In genomic region chr1:68466390-68466960, GRCm38 (mm10) we compare ENCODE assay signal across 19 mouse cellular contexts.
DNase-seq lines count a peak whose midpoint lies in the region; ATAC-seq and TF ChIP-seq lines count a peak whose summit lies in the region.
"Had no signal": no experiment of that assay in that cellular context is flagged by ENCODE, and none has a peak within 500 bp of the region (broad histone marks: within the 10 kb centered on the region; RNA-seq: fewer than 3 reads in every experiment).

No protein-coding gene starts in this region.

- ATAC-seq in hindbrain, postnatal 0 days, result peak; percentile 69; the same call in 1 of the 2 replicates
- no peak for ATAC-seq in hindbrain, embryonic 12.5 days (ENCODE audit: low FRiP score)
- ATAC-seq in stomach, embryonic 16.5 days (ENCODE audit: insufficient read depth, low FRiP score), result peak; percentile 86; the same call in 1 of the 2 replicates
- ATAC-seq: activated CD4-positive, CD25-positive, alpha-beta regulatory T cell, adult 4 months; forebrain, embryonic 13.5 days; Patski had no signal

- H3K9me3 ChIP-seq in hindbrain, postnatal 0 days (ENCODE audit: low read length), result no peaks in the 10 kb centered on the region
- no peaks in the 10 kb centered on the region for H3K9me3 ChIP-seq in hindbrain, embryonic 12.5 days (replicated peaks)
- no peaks in the 10 kb centered on the region for H3K9me3 ChIP-seq in stomach, embryonic 16.5 days (replicated peaks; ENCODE audit: control insufficient read depth, low read length)
- H3K9me3 ChIP-seq: forebrain, embryonic 13.5 days; heart, embryonic 15.5 days had no signal

- peak; percentile 24 for DNase-seq in hindbrain, postnatal 0 days (ENCODE audit: low spot score)
- peak; percentile 80 for DNase-seq in retina, postnatal 1 day
- DNase-seq in retina, embryonic 14.5 days (ENCODE audit: low spot score), result no peak
- DNase-seq in kidney, postnatal 4 days, result no peak
- DNase-seq in thymus, adult 2 months, result no peak
- DNase-seq: adrenal gland, postnatal 14 days; cerebellum, adult 18-20 months; cerebellum, adult 9-11 months; cerebellum, postnatal 36 days; gastrocnemius, postnatal 36 days; heart, postnatal 14 days had no signal

- H3K4me3 ChIP-seq in hindbrain, postnatal 0 days (ENCODE audit: low read length), result no peak overlapping the region
- H3K4me3 ChIP-seq in hindbrain, embryonic 12.5 days, result no peak overlapping the region
- no peak overlapping the region for H3K4me3 ChIP-seq in stomach, embryonic 16.5 days (replicated peaks; ENCODE audit: low read length)
- H3K4me3 ChIP-seq in thymus, adult 2 months (ENCODE audit: control insufficient read depth, insufficient read depth, low read length), result no peak overlapping the region
- H3K4me3 ChIP-seq: forebrain, embryonic 13.5 days; heart, embryonic 15.5 days had no signal

- H3K27me3 ChIP-seq in hindbrain, postnatal 0 days (ENCODE audit: insufficient read depth, low read length), result no peaks in the 10 kb centered on the region
- no peaks in the 10 kb centered on the region for H3K27me3 ChIP-seq in hindbrain, embryonic 12.5 days
- H3K27me3 ChIP-seq in stomach, embryonic 16.5 days (ENCODE audit: control insufficient read depth, insufficient read depth, low read length), result no peaks in the 10 kb centered on the region
- no peaks in the 10 kb centered on the region for H3K27me3 ChIP-seq in thymus, adult 2 months (ENCODE audit: control insufficient read depth, insufficient read depth, low read length)
- H3K27me3 ChIP-seq: forebrain, embryonic 13.5 days; heart, embryonic 15.5 days; Patski had no signal

- no peak overlapping the region for H3K9ac ChIP-seq in hindbrain, postnatal 0 days (replicated peaks; ENCODE audit: low read length)
- H3K9ac ChIP-seq in hindbrain, embryonic 12.5 days, result no peak overlapping the region
- no peak overlapping the region for H3K9ac ChIP-seq in stomach, embryonic 16.5 days (ENCODE audit: low read length)
- H3K9ac ChIP-seq: forebrain, embryonic 13.5 days; heart, embryonic 15.5 days; hindbrain, embryonic 14.5 days had no signal

- no peaks in the 10 kb centered on the region for H3K4me1 ChIP-seq in hindbrain, postnatal 0 days (ENCODE audit: insufficient read depth, low read length)
- no peaks in the 10 kb centered on the region for H3K4me1 ChIP-seq in hindbrain, embryonic 12.5 days
- no peaks in the 10 kb centered on the region for H3K4me1 ChIP-seq in stomach, embryonic 16.5 days (ENCODE audit: control insufficient read depth, insufficient read depth, low read length)
- H3K4me1 ChIP-seq in thymus, adult 2 months (replicated peaks; ENCODE audit: control insufficient read depth, insufficient read depth, low read length), result no peaks in the 10 kb centered on the region
- H3K4me1 ChIP-seq: forebrain, embryonic 13.5 days; heart, embryonic 15.5 days had no signal

- no peak for TF ChIP-seq CTCF in hindbrain, postnatal 0 days (IDR thresholded peaks at IDR 0.05; ENCODE audit: low read depth)
- no peak for TF ChIP-seq CTCF in thymus, adult 2 months (IDR thresholded peaks at IDR 0.05; ENCODE audit: borderline replicate concordance, control insufficient read depth, extremely low read depth, insufficient read depth, low read length, poor library complexity)

- H3K27ac ChIP-seq in hindbrain, postnatal 0 days, result no peak overlapping the region
- no peak overlapping the region for H3K27ac ChIP-seq in hindbrain, embryonic 12.5 days
- H3K27ac ChIP-seq in stomach, embryonic 16.5 days (ENCODE audit: low read length), result no peak overlapping the region
- no peak overlapping the region for H3K27ac ChIP-seq in thymus, adult 2 months (ENCODE audit: control insufficient read depth, insufficient read depth, low read length)
- H3K27ac ChIP-seq: forebrain, embryonic 13.5 days; heart, embryonic 15.5 days; hindbrain, embryonic 14.5 days had no signal

- H3K4me2 ChIP-seq in hindbrain, postnatal 0 days (ENCODE audit: low read depth, low read length), result no peak overlapping the region
- no peak overlapping the region for H3K4me2 ChIP-seq in hindbrain, embryonic 12.5 days (replicated peaks)
- no peak overlapping the region for H3K4me2 ChIP-seq in stomach, embryonic 16.5 days (ENCODE audit: low read depth, low read length)
- H3K4me2 ChIP-seq: forebrain, embryonic 13.5 days; heart, embryonic 11.5 days; heart, embryonic 15.5 days; hindbrain, embryonic 14.5 days had no signal

- no peak for TF ChIP-seq POLR2A in thymus, adult 2 months (IDR thresholded peaks at IDR 0.05; ENCODE audit: control insufficient read depth, extremely low read depth, insufficient read depth, low read length, poor library complexity)

- no peaks in the 10 kb centered on the region for H3K36me3 ChIP-seq in hindbrain, postnatal 0 days (ENCODE audit: insufficient read depth, low read length)
- H3K36me3 ChIP-seq in hindbrain, embryonic 12.5 days, result no peaks in the 10 kb centered on the region
- H3K36me3 ChIP-seq in stomach, embryonic 16.5 days (ENCODE audit: control insufficient read depth, insufficient read depth, low read length), result no peaks in the 10 kb centered on the region
- no peaks in the 10 kb centered on the region for H3K36me3 ChIP-seq in thymus, adult 2 months (ENCODE audit: control insufficient read depth, insufficient read depth, low read length)
- H3K36me3 ChIP-seq: heart, embryonic 15.5 days had no signal

Comparison
In these comparisons a context has a peak if more than half of its experiments do, and no peak if none do; other contexts are left out.
1. DNase-seq: peak in hindbrain, postnatal 0 days (single experiment) and retina, postnatal 1 day (single experiment); none in retina, embryonic 14.5 days (single experiment), kidney, postnatal 4 days (0 of 2) and thymus, adult 2 months (single experiment).